Mouse (Mus musculus) embryonic fibroblast, embryonic 13.5 days (primary cell): Measurements from ENCODE around the gene Cflar. TPM values are rescaled to one million over a fixed set of nuclear protein-coding genes. Genes with fewer than 3 reads are reported as not detected.

Experiments
- H3K27ac ChIP-seq: 2 replicates; pipeline ENCODE4 v1.5.1; 2012; ENCODE audit warnings: low read length, control low read depth, inconsistent platforms; ENCODE audit not compliant: insufficient read depth
- H3K4me1 ChIP-seq: 2 replicates; pipeline ENCODE4 v1.6.1; 2011; ENCODE audit warnings: low read length; ENCODE audit not compliant: control insufficient read depth, insufficient read depth
- H3K4me3 ChIP-seq: 2 replicates; pipeline ENCODE4 v1.5.1; 2011; ENCODE audit warnings: mild to moderate bottlenecking, control low read depth, low read length; ENCODE audit not compliant: insufficient read depth
- CTCF ChIP-seq: IDR thresholded peaks from 2 replicates; pipeline ENCODE4 v1.5.1; 2011; ENCODE audit warnings: mild to moderate bottlenecking, control low read depth, low read length, moderate library complexity, borderline replicate concordance; ENCODE audit not compliant: insufficient read depth
- POLR2A ChIP-seq: IDR thresholded peaks from 2 replicates; pipeline ENCODE4 v1.6.1; 2011; ENCODE audit warnings: low read depth, mild to moderate bottlenecking, control low read depth, low read length, moderate library complexity
- polyA plus RNA-seq: library from polyadenylated mRNA; stranded (reverse); fragments of >200 nt; gene quantifications from 2 replicates; pipeline ENCODE4 v1.2.4, GENCODE M21; 2011; ENCODE audit warnings: low read depth; ENCODE audit not compliant: missing spikeins, insufficient read length

The Cflar gene
- polyA plus RNA-seq, 1 experiment: 51.2 TPM

DNA sequence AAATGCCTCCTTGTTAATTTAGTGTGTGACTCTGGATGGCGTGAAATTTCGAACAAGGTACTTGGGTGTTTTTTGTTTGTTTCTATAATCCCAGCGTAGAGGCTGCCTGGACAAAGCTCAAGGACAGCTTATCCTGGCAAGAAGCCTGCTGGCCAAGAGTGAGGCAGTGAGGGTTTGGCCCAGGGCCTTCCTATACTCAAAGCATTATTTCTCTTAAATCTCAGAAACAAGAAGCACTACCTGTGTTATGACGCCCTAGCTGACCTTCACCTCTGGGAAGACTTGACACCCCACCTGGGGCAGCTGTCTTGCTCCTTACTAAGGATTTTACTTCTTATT lies 2.6 kb downstream of the Cflar start:
- Histone ChIP-seq H3K27ac (peak overlapping the region; percentile 98), H3K4me3 (peak overlapping the region; percentile 72), H3K4me1 (no peaks in the 10 kb centered on the region)
- TF ChIP-seq POLR2A (0 out of 2 replicates have a peak, but pooled peaks have one; percentile 0), CTCF (no peak)

DNA sequence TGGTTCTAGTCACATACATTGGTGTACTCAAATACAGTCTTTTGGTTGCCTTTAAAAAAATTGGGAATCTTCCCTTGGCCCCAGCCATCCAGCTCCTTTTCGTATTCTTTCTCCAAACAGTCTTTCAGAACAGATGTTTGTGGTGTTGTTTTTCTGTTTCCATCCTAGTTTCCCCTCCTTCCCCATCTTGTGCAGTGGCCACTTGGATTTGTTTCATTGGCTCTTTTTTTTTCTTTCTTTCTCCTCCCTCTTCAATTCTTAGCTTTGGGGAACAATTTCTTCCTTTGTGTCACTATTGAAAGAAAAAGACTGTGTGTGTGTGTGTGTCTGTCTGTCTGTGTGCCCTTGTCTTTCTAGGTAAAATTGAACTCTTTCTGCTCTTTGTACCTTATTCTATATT lies 3.1 kb downstream of the Cflar start:
- Histone ChIP-seq H3K4me1 (no peaks in the 10 kb centered on the region), H3K4me3 (peak overlapping the region; percentile 72), H3K27ac (peak overlapping the region; percentile 98)
- TF ChIP-seq POLR2A (no peak; the same call in 1 of the 2 replicates), CTCF (no peak)

DNA sequence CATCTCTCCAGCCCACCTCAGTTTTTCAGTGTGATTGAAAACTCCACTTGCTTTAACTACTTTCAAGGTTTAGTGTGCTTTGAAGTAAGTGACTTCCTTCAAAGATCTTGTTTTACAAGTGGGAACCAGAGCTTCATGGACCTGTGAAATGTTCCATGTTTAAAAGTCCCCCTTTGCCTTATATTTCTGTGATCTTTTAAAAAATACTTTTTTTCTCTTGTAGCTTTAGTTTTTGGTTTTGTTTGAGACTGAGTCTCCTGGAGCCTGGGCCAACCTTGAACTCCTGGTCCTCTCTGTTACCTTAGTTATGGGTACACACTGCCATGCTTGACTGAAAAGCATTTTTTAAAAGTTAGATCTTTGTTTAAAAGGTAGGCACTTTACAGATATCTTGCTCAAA lies 4.2 kb downstream of the Cflar start:
- TF ChIP-seq CTCF: no peak
- TF ChIP-seq POLR2A: no peak
- H3K4me1 ChIP-seq: no peaks in the 10 kb centered on the region
- H3K27ac ChIP-seq: 0 out of 2 replicates have a peak overlapping the region, but pooled peaks have one; percentile 60
- H3K4me3 ChIP-seq: peak overlapping the region; percentile 20; the same call in 1 of the 2 replicates

DNA sequence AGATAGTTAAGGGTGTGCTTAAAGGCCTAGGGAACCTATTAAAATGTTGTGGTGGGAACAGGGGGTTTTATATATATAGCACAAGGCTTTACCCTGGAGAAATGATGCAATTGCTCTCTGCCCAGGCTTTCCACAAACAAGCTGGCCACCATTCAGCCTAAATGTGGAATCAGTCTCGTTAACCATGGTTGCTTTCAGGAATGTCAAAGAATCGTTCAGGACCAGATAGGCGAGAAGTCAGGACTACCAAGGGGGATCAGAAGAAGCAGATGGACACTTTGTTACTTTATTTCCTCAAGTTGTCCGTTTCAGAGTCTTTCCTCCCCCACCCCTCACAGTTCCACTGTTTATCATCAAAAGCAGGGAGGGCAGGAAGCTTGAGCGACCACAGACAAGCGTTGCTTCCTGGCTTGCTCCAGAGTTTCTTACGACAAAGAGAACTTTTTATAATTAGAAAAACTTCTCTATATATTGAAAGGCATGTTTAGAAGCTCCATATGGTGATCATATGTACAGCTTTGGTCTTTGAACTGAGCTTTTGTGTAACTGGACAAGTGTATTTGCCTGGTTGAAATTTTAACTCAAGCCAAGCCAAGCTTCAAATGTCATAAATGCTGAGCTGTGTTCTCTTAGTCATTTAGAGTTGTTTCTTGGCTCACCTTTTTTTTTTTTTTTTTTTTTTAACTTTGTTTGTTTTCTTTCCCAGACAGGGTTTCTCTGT lies 5.0 kb downstream of the Cflar start:
- no peak for TF ChIP-seq POLR2A
- TF ChIP-seq CTCF: no peak
- peak overlapping the region; percentile 60; the same call in 1 of the 2 replicates for H3K27ac ChIP-seq
- peak overlapping the region; percentile 8; the same call in 1 of the 2 replicates for H3K4me3 ChIP-seq
- no peaks in the 10 kb centered on the region for H3K4me1 ChIP-seq

DNA sequence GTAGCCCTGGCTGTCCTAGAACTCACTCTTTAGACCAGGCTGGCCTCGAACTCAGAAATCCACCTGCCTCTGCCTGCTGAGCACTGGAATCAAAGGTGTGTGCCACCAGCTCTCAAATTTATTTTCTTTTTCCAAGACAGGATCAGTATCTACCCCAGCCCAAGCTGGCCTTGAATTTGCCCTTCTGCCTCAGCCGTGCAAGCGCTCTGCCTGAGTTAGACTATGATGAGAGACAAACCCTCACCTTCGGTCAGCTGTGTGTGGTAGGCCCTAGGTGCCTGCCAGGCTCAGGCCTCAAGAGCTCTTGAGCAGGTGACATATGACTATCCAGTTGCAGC lies 5.5 kb downstream of the Cflar start:
- H3K4me1 ChIP-seq: no peaks in the 10 kb centered on the region
- TF ChIP-seq POLR2A: no peak
- no peak for TF ChIP-seq CTCF
- H3K4me3 ChIP-seq: no peak overlapping the region
- H3K27ac ChIP-seq: no peak overlapping the region

DNA sequence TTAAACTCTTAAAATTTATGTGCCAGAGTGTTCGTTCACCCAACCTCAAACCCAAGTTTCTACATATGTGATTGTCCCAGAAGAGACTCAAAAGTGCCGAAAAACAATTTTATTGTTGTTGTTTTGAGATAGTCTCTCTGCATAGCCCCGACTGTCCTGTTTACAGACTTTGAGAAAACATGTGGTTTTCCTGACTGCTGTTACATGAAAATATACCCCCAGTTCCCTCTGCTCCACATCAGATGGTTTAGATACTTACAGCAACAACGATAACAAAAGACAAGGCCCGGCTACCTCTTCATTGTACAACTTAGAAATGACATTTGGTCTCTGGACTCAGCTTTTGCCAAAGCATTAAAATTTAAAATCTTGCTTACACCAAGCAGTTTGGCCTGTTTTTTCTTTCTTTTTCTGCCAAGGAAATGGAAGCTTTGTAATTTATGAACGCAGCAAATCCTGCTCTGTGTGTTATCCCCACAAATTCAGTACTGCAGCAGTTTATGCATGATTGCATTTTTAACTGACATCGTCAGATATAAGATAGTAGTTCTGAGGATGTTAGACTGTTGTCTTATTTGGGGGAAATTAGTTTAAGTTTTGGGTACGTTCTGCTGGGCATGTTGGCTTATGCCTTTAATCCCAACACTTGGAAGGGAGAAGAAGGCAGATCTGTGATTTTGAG lies 6.4 kb downstream of the Cflar start:
- TF ChIP-seq CTCF (no peak), POLR2A (no peak)
- Histone ChIP-seq H3K27ac (no peak overlapping the region), H3K4me1 (0 out of 2 replicates have a peak, but pooled peaks cover 2% of the 10 kb centered on the region), H3K4me3 (no peak overlapping the region)

DNA sequence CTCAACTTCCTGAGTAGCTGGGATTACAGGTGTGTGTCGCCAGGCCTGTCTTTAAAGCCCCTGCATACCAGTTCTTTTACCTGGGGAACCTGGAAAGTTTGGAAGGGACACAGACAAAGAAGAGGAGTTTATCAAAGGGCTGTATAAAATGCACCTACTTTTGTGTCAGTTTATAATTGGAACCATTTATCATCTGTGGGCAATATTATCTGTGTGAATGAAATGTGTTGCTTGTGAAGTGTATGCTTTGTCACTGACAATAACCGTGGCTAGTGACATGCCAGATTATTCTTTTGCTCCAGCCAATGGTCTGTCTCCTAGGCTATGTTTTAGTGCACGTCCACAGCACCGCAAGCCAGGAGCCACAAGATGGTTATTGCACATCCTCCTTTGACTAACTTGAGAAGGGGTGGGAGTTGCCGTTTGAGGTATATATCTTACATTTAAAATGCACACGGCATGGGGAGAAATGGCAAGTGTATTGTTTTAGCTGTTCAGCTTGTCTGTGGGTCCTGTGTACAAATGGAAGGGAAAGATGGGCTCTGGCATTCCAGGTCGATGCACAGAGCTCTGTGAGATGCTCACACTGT lies 8.1 kb downstream of the Cflar start:
- Histone ChIP-seq H3K4me1 (peaks cover 2% of the 10 kb centered on the region; the same call in 1 of the 2 replicates), H3K4me3 (no peak overlapping the region), H3K27ac (no peak overlapping the region)
- TF ChIP-seq CTCF (no peak), POLR2A (peak; percentile 33; the same call in 1 of the 2 replicates)

DNA sequence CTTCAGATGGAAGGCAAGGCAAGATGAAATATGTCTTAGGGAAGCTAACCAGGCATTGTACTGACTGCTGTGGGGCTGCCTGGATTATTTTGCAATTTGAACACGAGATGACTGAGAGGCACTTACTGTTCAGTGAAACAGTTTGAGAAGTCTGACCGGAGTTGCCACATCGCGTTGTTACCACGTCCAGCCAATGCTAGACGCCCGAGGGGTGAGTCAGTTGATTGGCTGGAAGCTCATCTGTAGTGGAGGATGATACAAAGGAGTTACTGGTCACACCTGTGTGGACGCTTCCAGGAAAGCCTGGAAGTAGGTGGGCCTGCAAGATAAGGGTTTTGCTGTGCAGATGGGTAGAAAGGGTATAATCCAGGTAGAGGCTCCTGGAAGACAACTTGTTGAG lies 8.8 kb downstream of the Cflar start:
- Histone ChIP-seq H3K27ac (no peak overlapping the region), H3K4me3 (no peak overlapping the region), H3K4me1 (peaks cover 2% of the 10 kb centered on the region; the same call in 1 of the 2 replicates)
- TF ChIP-seq POLR2A: 0 out of 2 replicates have a peak, but pooled peaks have one; percentile 13
- no peak for TF ChIP-seq CTCF

DNA sequence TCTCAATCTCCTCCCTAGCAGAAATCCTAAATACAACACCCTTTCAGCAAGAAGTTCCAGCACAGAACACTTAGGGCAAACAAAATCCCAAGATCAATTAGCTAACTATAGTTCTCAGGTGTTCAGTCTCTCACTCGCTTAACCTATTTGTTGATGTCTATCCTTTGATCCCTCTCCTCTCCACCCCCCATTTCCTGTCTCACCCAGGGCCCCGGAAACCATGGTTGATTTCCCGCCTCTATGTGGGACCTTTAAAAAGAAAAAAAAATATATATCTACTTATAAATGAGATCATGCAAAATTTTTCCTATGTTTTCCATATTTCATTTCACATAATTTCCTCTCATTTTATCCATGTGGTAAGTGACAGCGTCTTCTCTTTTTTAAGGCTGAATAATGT lies 9.7 kb downstream of the Cflar start:
- peaks cover 5% of the 10 kb centered on the region for H3K4me1 ChIP-seq
- H3K4me3 ChIP-seq: no peak overlapping the region
- no peak overlapping the region for H3K27ac ChIP-seq
- TF ChIP-seq POLR2A (no peak), CTCF (no peak)
